In genomic region chr16:40582076-40582475, GRCm38 (mm10) we compare ENCODE assay signal across 21 mouse cellular contexts.
DNase-seq lines count a peak whose midpoint lies in the region; ATAC-seq and TF ChIP-seq lines count a peak whose summit lies in the region.
"Had no signal": no experiment of that assay in that cellular context is flagged by ENCODE, and none has a peak within 500 bp of the region (broad histone marks: within the 10 kb centered on the region; RNA-seq: fewer than 3 reads in every experiment).

No protein-coding gene starts in this region.

- peak; percentile 9 for DNase-seq in embryo, embryonic 10 days (ENCODE audit: low spot score)
- no peak for DNase-seq in embryo, embryonic 9.5 days (ENCODE audit: extremely low spot score)
- DNase-seq in left cerebral cortex, adult 2 months (ENCODE audit: extremely low spot score in 1 of 2, low spot score in 2 of 2): no peak
- no peak for DNase-seq in left cerebral cortex, postnatal 36 days (ENCODE audit: low spot score in 2 of 2)
- DNase-seq in ES-E14 (ENCODE audit: low read depth, low spot score): peak; percentile 44
- peak; percentile 14 for DNase-seq in retina, embryonic 14.5 days (ENCODE audit: low spot score)
- no peak for DNase-seq in right cerebral cortex, postnatal 14 days
- DNase-seq: adrenal gland, postnatal 25 days; B cell, adult 2 months; cerebellum, adult 8-10 months; heart, postnatal 14 days; lung, postnatal 36 days; thymus, postnatal 36 days had no signal

- H3K4me2 ChIP-seq in intestine, postnatal 0 days (replicated peaks; ENCODE audit: low read depth): no peak overlapping the region
- H3K4me2 ChIP-seq: heart, embryonic 11.5 days; limb, embryonic 12.5 days; neural tube, embryonic 13.5 days had no signal

- TF ChIP-seq CTCF in left cerebral cortex, adult 2 months (IDR thresholded peaks at IDR 0.05): peak; percentile 20
- TF ChIP-seq CTCF in intestine, postnatal 0 days (IDR thresholded peaks at IDR 0.05; ENCODE audit: low read depth): no peak

- no peak overlapping the region for H3K4me3 ChIP-seq in left cerebral cortex, adult 2 months
- no peak overlapping the region for H3K4me3 ChIP-seq in ES-E14 (ENCODE audit: insufficient read depth in 1 of 2, low read depth in 1 of 2, low read length in 2 of 2, poor library complexity in 1 of 2, severe bottlenecking in 1 of 2)
- no peak overlapping the region for H3K4me3 ChIP-seq in intestine, postnatal 0 days (ENCODE audit: low read depth, low read length)
- H3K4me3 ChIP-seq: erythroblast, embryonic 14.5 days; limb, embryonic 12.5 days; neural tube, embryonic 13.5 days had no signal

- intact Hi-C loops in left cerebral cortex, adult 2 months (cut with DNase I): no loop called here
- intact Hi-C loops in left cerebral cortex, postnatal 36 days (cut with DNase I): no loop called here

- H3K4me1 ChIP-seq in ES-E14 (ENCODE audit: control insufficient read depth in 2 of 2, insufficient read depth in 2 of 2, low read length in 2 of 2, poor library complexity in 1 of 2): no peaks in the 10 kb centered on the region
- no peaks in the 10 kb centered on the region for H3K4me1 ChIP-seq in intestine, postnatal 0 days (replicated peaks; ENCODE audit: control insufficient read depth, insufficient read depth, low read length)
- H3K4me1 ChIP-seq: limb, embryonic 12.5 days had no signal

- in situ Hi-C loops in ES-E14 (cut with MboI; ENCODE audit: low sequenced_read_pairs in 2 of 2, unreplicated experiment in 2 of 2): no loop called here

- 60% methylated on average over 3 of the region's 3 CpGs for WGBS in intestine, postnatal 0 days

- no peaks in the 10 kb centered on the region for H3K36me3 ChIP-seq in ES-E14 (ENCODE audit: control insufficient read depth, insufficient read depth, low read length, poor library complexity, severe bottlenecking)
- H3K36me3 ChIP-seq in intestine, postnatal 0 days (ENCODE audit: control insufficient read depth, insufficient read depth): no peaks in the 10 kb centered on the region
- H3K36me3 ChIP-seq: limb, embryonic 12.5 days; neural tube, embryonic 13.5 days had no signal

- no peaks in the 10 kb centered on the region for H3K9me3 ChIP-seq in ES-E14 (ENCODE audit: control insufficient read depth, insufficient read depth, low read depth, low read length)
- H3K9me3 ChIP-seq in intestine, postnatal 0 days (ENCODE audit: control insufficient read depth): no peaks in the 10 kb centered on the region
- H3K9me3 ChIP-seq: limb, embryonic 12.5 days; neural tube, embryonic 13.5 days had no signal

- no peak overlapping the region for H3K27ac ChIP-seq in left cerebral cortex, adult 2 months
- H3K27ac ChIP-seq in ES-E14 (ENCODE audit: insufficient read depth, low read depth, low read length, poor library complexity, severe bottlenecking): no peak overlapping the region
- H3K27ac ChIP-seq in intestine, postnatal 0 days (ENCODE audit: low read depth, low read length): no peak overlapping the region
- H3K27ac ChIP-seq: limb, embryonic 12.5 days; neural tube, embryonic 13.5 days had no signal

- no peak overlapping the region for H3K9ac ChIP-seq in ES-E14 (ENCODE audit: insufficient read depth, low read depth, low read length, poor library complexity, severe bottlenecking)
- no peak overlapping the region for H3K9ac ChIP-seq in intestine, postnatal 0 days (ENCODE audit: low read depth, low read length)
- H3K9ac ChIP-seq: limb, embryonic 12.5 days; neural tube, embryonic 13.5 days had no signal

- H3K27me3 ChIP-seq in intestine, postnatal 0 days (replicated peaks; ENCODE audit: control insufficient read depth, insufficient read depth, low read length): no peaks in the 10 kb centered on the region
- H3K27me3 ChIP-seq: limb, embryonic 12.5 days; neural tube, embryonic 13.5 days had no signal

- ATAC-seq in intestine, postnatal 0 days: no peak
- ATAC-seq: activated CD4-positive, CD25-positive, alpha-beta regulatory T cell, adult 4 months; forebrain, embryonic 14.5 days; hindbrain, embryonic 16.5 days had no signal

TF ChIP-seq in ES-E14, 5 proteins besides CTCF, POLR2A, EP300 and RAD21:
- TF ChIP-seq HCFC1 (IDR thresholded peaks at IDR 0.05; ENCODE audit: borderline replicate concordance, insufficient read depth, low read length) (no peak), MAFK (IDR thresholded peaks at IDR 0.05; ENCODE audit: insufficient read depth, low read depth, low read length) (no peak), CHD2 (IDR thresholded peaks at IDR 0.05; ENCODE audit: low read depth, low read length) (no peak), ZNF384 (IDR thresholded peaks at IDR 0.05; ENCODE audit: low read depth, low read length) (no peak), ZC3H11A (IDR thresholded peaks at IDR 0.05; ENCODE audit: borderline replicate concordance, low read depth, low read length) (no peak)
TF ChIP-seq in ES-E14: peak in this region for 0.

Comparison
In these comparisons a context has a peak if more than half of its experiments do, and no peak if none do; other contexts are left out.
1. DNase-seq: peak in embryo, embryonic 10 days (single experiment), ES-E14 (single experiment) and retina, embryonic 14.5 days (single experiment); none in embryo, embryonic 9.5 days (single experiment), left cerebral cortex, adult 2 months (0 of 2), left cerebral cortex, postnatal 36 days (0 of 2) and right cerebral cortex, postnatal 14 days (single experiment).